Mouse (Mus musculus) intestine, embryonic 16.5 days (tissue): Measurements from ENCODE around the gene Rapgef1. TPM values are rescaled to one million over a fixed set of nuclear protein-coding genes. Genes with fewer than 3 reads are reported as not detected.
A peak's percentile ranks its signal among the peaks of the same experiment; 100 is the strongest.

Source experiments
- ATAC-seq: fragments of 200-750 bp; cut with Nextera tagmentation; 2 replicates; pipeline ENCODE4 v1.8.0; 2017; ENCODE audit warnings: moderate TSS enrichment, moderate library complexity
- H3K27ac ChIP-seq: fragments of 300-500 bp; sonication (generic); 2 replicates; pipeline ENCODE4 v1.5.1; 2014; ENCODE audit warnings: mild to moderate bottlenecking, low read length
- H3K27me3 ChIP-seq: fragments of 300-500 bp; sonication (generic); replicated peaks from 2 replicates; pipeline ENCODE4 v1.6.1; 2014; ENCODE audit warnings: low read length, control low read depth, mixed read lengths; ENCODE audit not compliant: control insufficient read depth, insufficient read depth
- H3K36me3 ChIP-seq: fragments of 300-500 bp; sonication (generic); 2 replicates; pipeline ENCODE4 v1.6.1; 2014; ENCODE audit warnings: low read length, control low read depth; ENCODE audit not compliant: control insufficient read depth, insufficient read depth
- H3K4me1 ChIP-seq: fragments of 300-500 bp; sonication (generic); 2 replicates; pipeline ENCODE4 v1.6.1; 2014; ENCODE audit warnings: low read length, control low read depth, mixed read lengths; ENCODE audit not compliant: control insufficient read depth, insufficient read depth
- H3K4me2 ChIP-seq: fragments of 300-500 bp; sonication (generic); 2 replicates; pipeline ENCODE4 v1.6.1; 2014; ENCODE audit warnings: low read depth, low read length, control low read depth
- H3K4me3 ChIP-seq: fragments of 300-500 bp; sonication (generic); 2 replicates; pipeline ENCODE4 v1.5.1; 2014; ENCODE audit warnings: mild to moderate bottlenecking, low read length
- H3K9ac ChIP-seq: fragments of 300-500 bp; sonication (generic); 2 replicates; pipeline ENCODE4 v1.6.1; 2014; ENCODE audit warnings: low read depth, low read length
- H3K9me3 ChIP-seq: fragments of 300-500 bp; sonication (generic); 2 replicates; pipeline ENCODE4 v1.6.1; 2016; ENCODE audit warnings: low read length, control low read depth; ENCODE audit not compliant: control insufficient read depth
- WGBS: fragments of 180-500 bp; shearing (Covaris S2); extraction: QIAGEN DNeasy Blood & Tissue Kit; methylation state at CpG from one replicate; pipeline ENCODE4 v1.1.7; 2014; 5-methylcytosine and 5-hydroxymethylcytosine counted together
- polyA plus RNA-seq: library from polyadenylated mRNA; unstranded; fragments of >200 nt; fragmentation: Nextera tagmentation; extraction: Ambion mirVana; gene quantifications from 2 replicates; pipeline ENCODE4 v1.2.1, GENCODE M21; 2015

The Rapgef1 gene
- polyA plus RNA-seq, 1 experiment from 2014 or later = 8.1 TPM

DNA sequence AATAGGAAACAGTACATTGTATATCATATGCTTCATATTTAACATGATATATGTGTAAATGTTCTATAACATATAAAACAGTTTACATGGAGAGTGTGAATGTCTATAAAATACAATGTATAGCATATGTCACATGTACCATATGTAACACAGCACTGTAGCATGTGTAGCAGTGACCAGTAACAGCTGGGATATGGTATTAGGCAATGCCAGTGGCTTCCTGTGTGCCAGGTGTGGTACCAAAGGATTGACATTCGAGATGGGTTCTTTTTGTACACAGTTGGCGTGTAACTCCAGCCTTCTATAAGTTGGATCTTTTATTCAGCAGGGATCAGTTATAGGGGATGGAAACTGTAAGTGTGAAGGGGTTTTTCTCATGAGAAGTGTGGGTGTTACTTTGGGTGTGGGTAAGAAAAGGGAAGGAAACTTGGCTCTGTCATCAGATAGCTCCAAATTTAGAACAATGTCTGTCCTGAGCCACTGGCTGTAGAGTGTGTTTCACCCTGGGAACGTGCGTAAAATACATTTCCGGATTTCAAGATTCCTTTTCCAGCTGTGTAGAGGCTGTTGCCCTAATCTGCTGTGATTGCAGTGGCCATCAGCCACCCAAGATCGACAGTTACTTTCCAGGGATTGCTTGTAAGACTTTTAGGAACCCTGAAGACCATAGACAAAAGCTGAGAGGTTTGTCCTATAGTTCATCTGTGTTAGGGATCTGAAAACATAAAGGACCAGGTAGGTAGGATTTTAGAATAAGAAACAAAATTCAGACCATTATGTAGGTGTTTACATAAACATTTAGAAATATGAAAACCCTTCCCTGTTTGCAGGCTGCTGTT lies 29.7 kb downstream of the Rapgef1 start:
- no peak for ATAC-seq
- 60% methylated on average over 6 of the region's 6 CpGs for WGBS
- no peak overlapping the region for H3K4me3 ChIP-seq
- peaks cover 7% of the 10 kb centered on the region; the same call in 1 of the 2 replicates for H3K4me1 ChIP-seq
- no peaks in the 10 kb centered on the region for H3K27me3 ChIP-seq
- no peak overlapping the region for H3K4me2 ChIP-seq
- peak overlapping the region; percentile 11 for H3K27ac ChIP-seq
- H3K36me3 ChIP-seq = no peaks in the 10 kb centered on the region
- no peaks in the 10 kb centered on the region for H3K9me3 ChIP-seq
- no peak overlapping the region for H3K9ac ChIP-seq

DNA sequence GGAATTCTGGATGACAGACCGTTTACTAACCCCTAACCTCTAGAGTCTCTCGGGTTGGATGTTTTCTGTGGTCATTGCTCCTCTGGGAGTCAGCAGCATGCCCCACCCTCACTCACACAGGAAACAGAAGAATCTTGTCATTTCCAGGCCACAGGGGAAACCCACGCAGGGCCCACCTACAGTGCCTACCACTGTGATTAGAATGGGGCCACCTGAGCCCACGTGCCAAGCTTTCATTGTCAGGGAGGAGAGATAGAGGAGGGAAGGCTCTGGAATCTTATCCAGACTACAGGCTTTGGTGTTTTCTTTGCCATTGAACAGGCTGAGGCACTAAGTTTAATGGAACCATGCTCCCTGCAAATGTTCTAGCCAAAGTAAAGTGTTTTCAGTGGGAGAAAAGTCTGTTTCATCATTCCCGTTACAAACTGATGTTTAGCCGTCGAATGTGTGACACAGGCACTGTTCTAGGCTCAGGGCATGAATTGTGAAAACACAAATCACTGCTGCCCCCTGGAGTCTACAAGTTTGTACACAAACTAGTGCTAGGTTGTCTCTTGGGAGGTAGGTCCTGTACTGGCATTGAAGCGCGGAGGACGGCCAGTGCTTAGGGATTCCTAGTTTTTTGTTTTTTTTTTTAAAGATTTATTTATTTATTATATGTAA lies 30.4 kb downstream of the Rapgef1 start:
- no peak for ATAC-seq
- no peaks in the 10 kb centered on the region for H3K9me3 ChIP-seq
- no peak overlapping the region for H3K9ac ChIP-seq
- no peaks in the 10 kb centered on the region for H3K36me3 ChIP-seq
- no peaks in the 10 kb centered on the region for H3K27me3 ChIP-seq
- no peak overlapping the region for H3K4me2 ChIP-seq
- peaks cover 7% of the 10 kb centered on the region; the same call in 1 of the 2 replicates for H3K4me1 ChIP-seq
- peak overlapping the region; percentile 11 for H3K27ac ChIP-seq
- no peak overlapping the region for H3K4me3 ChIP-seq
- WGBS = 71% methylated on average over 10 of the region's 10 CpGs

DNA sequence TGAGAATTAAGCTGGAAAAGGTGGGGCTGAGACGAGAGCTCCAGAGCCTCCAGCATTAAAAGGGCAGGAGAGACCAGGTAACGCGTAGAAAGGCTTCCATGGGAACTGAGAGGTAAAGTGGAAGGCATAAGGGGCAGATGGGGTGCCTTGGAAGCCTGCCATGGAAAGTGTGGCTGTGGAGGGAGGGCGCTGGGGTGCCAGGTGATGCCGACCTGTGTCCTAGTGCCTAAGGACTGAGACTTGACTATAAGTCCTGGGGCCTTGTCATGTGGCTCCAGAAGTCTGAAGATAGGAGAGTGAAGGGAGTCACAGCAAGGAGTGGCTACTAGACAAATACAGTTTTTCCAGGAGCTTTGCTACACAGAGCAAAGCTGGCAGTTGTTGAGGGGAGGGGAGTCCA lies 32.4 kb downstream of the Rapgef1 start:
- H3K9ac ChIP-seq = no peak overlapping the region
- no peak overlapping the region for H3K27ac ChIP-seq
- no peak for ATAC-seq
- H3K36me3 ChIP-seq = no peaks in the 10 kb centered on the region
- no peaks in the 10 kb centered on the region for H3K9me3 ChIP-seq
- no peaks in the 10 kb centered on the region for H3K27me3 ChIP-seq
- no peak overlapping the region for H3K4me3 ChIP-seq
- 81% methylated on average over 5 of the region's 5 CpGs for WGBS
- no peak overlapping the region for H3K4me2 ChIP-seq
- H3K4me1 ChIP-seq = peaks cover 7% of the 10 kb centered on the region; the same call in 1 of the 2 replicates

DNA sequence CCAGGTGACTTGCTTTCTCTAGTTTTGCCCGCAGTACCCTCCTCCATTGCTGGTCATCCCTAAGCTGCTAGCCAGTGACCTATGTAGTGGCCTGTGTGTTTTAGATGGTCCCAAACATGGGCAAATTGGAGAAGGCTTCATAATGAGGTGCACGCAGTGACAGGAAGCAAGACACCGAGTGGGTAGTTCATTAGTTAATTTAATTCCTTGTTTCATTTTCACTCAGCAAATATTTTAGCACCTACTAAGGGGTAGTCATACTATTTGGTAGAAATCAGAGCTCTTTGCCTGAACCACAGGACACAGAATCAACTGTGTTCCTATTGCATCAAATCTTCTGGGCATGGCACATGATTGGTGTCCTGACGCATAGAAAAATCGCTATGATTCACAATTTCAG lies 35.9 kb downstream of the Rapgef1 start:
- Histone ChIP-seq H3K4me1 (peaks cover under 1% of the 10 kb centered on the region; the same call in 1 of the 2 replicates), H3K4me2 (no peak overlapping the region), H3K9me3 (no peaks in the 10 kb centered on the region), H3K36me3 (no peaks in the 10 kb centered on the region), H3K27ac (no peak overlapping the region), H3K9ac (no peak overlapping the region), H3K27me3 (no peaks in the 10 kb centered on the region), H3K4me3 (no peak overlapping the region)
- ATAC-seq = no peak
- WGBS = 96% methylated on average over 5 of the region's 5 CpGs

DNA sequence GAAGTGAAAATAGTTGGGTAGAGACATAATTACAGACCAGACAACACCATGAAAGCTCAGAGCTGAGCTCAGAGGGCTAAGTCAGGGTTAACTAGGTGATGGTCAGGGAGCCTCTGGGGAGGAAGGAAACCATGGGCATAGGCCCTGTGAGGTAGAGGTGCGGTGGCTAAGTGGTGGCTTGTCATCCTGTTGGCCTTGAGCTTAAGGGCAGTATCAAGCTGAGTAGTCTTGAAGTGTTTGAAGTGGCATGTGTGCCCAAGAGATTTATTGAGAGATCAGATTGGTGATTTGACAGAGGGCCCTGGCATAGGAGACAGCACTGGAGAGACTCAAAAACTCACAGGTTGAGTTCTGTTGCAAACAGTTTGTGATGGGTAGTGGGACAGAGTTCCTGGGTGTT lies 36.6 kb downstream of the Rapgef1 start:
- no peak for ATAC-seq
- H3K4me3 ChIP-seq = no peak overlapping the region
- no peaks in the 10 kb centered on the region for H3K9me3 ChIP-seq
- H3K4me1 ChIP-seq = peaks cover 7% of the 10 kb centered on the region; the same call in 1 of the 2 replicates
- 97% methylated on average over 1 of the region's 1 CpGs for WGBS
- no peak overlapping the region for H3K27ac ChIP-seq
- H3K27me3 ChIP-seq = no peaks in the 10 kb centered on the region
- no peaks in the 10 kb centered on the region for H3K36me3 ChIP-seq
- H3K4me2 ChIP-seq = no peak overlapping the region
- H3K9ac ChIP-seq = no peak overlapping the region

DNA sequence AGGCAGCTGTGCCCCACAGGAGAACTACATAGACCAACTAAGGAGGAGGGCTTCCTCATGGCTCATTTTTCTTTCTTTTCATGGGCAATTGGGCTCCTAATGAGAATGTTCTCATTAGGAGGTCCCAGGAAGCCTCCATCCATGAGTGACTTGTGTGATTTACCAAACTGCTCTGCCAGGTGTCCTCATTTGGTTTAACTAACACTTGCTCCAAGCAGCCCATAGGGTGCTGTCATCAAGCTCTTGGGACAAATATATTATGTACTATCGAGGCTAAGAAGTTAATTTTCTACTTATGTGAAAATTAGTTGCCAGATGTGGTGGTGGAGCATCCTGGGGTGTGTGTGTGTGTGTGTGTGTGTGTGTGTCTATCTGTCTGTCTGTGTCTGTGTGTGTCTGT lies 37.6 kb downstream of the Rapgef1 start:
- Histone ChIP-seq H3K9ac (no peak overlapping the region), H3K4me2 (no peak overlapping the region), H3K36me3 (no peaks in the 10 kb centered on the region), H3K9me3 (no peaks in the 10 kb centered on the region), H3K27me3 (no peaks in the 10 kb centered on the region), H3K27ac (no peak overlapping the region), H3K4me1 (peaks cover 13% of the 10 kb centered on the region; the same call in 1 of the 2 replicates), H3K4me3 (no peak overlapping the region)
- 76% methylated on average over 1 of the region's 1 CpGs for WGBS
- no peak for ATAC-seq

DNA sequence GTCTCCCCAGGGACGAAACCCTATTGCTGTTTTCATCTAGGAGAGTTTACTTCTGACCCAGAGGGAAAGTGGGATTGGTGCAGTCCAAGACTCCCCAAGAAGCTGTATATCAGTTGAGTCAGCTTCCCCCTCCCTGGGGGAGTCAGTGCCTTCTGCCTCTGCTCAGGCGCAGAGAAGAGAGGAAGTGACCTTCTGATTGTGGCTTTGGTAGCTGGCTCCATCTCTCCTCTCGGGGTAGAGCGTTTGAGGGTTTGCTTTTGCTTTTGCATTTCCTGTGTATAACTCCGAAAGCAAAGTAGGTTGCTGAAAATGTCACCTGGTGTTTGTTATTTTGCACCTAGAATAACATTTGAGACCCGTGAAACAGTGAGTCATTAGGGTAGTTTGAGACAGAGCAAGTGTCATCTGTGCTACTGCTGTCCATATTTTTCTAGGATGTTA lies 42.3 kb downstream of the Rapgef1 start:
- H3K4me3 ChIP-seq = no peak overlapping the region
- no peak overlapping the region for H3K4me2 ChIP-seq
- no peak for ATAC-seq
- 65% methylated on average over 6 of the region's 6 CpGs for WGBS
- H3K9me3 ChIP-seq = no peaks in the 10 kb centered on the region
- H3K4me1 ChIP-seq = peaks cover 36% of the 10 kb centered on the region
- H3K36me3 ChIP-seq = no peaks in the 10 kb centered on the region
- H3K27me3 ChIP-seq = no peaks in the 10 kb centered on the region
- peak overlapping the region; percentile 54 for H3K27ac ChIP-seq
- H3K9ac ChIP-seq = no peak overlapping the region

DNA sequence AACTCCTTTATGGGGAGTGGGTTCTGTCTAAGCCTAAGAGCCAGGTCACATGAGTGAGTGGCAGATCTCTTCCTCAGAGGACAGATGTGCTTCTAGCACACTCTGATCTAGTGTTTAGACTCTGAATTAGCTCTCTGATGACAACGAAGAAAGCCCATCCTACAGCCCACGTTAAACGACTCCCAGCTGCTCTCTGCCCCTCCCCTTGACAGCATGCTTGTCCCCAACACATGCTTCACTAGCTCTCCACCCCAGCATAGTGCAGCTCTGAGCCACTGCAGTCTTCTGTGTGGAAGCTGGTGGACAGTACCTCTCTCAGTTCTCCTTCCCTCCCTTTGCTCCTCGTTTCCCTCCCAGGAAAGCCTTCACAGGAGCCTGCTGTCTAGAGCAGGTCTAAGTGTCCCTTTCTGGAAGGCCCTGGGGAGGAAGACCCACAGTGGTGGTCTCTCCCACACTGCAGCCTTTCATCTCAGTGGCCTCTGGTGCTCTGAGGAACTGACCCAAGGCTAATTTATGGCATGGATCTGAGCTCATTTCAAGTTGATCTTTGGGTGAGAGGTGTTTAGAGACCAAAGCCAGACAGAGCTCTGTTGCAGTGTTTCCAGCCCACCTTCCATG lies 43.8 kb downstream of the Rapgef1 start:
- H3K4me1 ChIP-seq = peaks cover 47% of the 10 kb centered on the region
- H3K36me3 ChIP-seq = no peaks in the 10 kb centered on the region
- WGBS = 20% methylated on average over 4 of the region's 4 CpGs
- no peaks in the 10 kb centered on the region for H3K9me3 ChIP-seq
- H3K4me3 ChIP-seq = no peak overlapping the region
- H3K9ac ChIP-seq = no peak overlapping the region
- no peaks in the 10 kb centered on the region for H3K27me3 ChIP-seq
- no peak for ATAC-seq
- H3K4me2 ChIP-seq = no peak overlapping the region
- H3K27ac ChIP-seq = no peak overlapping the region

DNA sequence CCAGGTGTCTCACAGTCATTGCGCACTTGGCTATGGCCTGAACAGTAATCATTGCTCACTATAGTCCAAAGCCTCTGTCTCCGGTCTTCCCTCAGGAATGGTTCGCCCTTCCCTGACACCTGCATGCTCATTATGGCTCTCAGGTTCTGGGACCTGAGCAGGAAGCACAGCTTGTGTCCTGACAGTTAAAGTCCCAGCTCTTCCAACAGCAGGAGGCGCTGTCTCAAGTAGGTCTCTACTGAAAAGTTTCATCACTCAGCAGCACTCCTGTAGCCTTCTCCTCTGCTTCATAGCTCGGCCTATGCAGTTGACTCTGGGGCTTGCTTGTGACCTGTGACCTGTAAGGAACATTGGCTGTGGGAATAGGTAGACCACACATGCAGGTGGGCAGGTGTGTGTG lies 45.9 kb downstream of the Rapgef1 start:
- H3K36me3 ChIP-seq = no peaks in the 10 kb centered on the region

More for the DNA sequence above, 45.9 kb downstream of the Rapgef1 start:
- Histone ChIP-seq H3K4me1 (peaks cover 58% of the 10 kb centered on the region), H3K4me2 (no peak overlapping the region), H3K4me3 (no peak overlapping the region), H3K9me3 (no peaks in the 10 kb centered on the region), H3K27ac (no peak overlapping the region), H3K27me3 (no peaks in the 10 kb centered on the region), H3K9ac (no peak overlapping the region)
- WGBS = 94% methylated on average over 5 of the region's 5 CpGs
- no peak for ATAC-seq
